Mouse (Mus musculus): ENCODE data around the gene Aip.

- TF ChIP-seq CTCF (IDR thresholded peaks at IDR 0.05; ENCODE audit: control insufficient read depth, insufficient read depth, low read length) = no peak
- no peak for TF ChIP-seq POLR2A (IDR thresholded peaks at IDR 0.05; ENCODE audit: borderline replicate concordance, control insufficient read depth, low read depth, low read length)
Observed at GRCm38 (mm10) chr19:4066877-4067276, 58.8 kb downstream of the Aip start.
